Mouse (Mus musculus): ENCODE results near the gene I830077J02Rik. TPM values are rescaled to one million over a fixed set of nuclear protein-coding genes. Genes with fewer than 3 reads are reported as not detected.

The I830077J02Rik gene
- total and polyA plus RNA-seq, 3 experiments: 2.8 to 9.4 TPM; not detected in 1

DNA sequence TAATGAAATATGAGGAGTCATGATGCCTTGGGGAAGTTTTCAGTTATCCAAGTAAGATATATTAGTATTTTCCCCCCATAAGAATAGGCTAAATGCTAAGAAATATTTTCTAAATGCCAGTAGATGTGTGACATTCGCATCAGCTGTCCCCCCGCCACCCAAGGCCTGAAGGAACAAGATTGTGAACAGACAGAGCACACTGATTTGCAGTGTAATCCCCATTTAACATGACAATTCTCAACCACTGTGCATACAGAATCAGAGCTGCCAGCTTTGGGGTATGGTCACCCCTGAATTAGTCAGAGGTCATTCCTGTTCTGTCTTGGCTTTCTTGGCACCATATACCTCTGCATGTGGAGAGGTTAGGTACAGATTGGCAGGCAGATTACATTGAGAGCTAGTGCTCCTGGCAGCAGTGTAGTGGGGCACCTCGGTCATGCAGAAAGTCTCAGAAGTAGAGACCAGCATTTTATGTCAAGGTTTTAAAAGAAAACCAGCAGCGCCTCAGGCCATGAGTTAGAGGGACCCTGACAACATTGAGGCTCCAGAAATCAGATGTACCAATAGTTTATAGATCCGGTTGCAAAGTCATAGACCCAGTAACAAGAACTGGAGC, 39.5 kb upstream of the I830077J02Rik start:
- Histone ChIP-seq H3K79me2 (ENCODE audit: control insufficient read depth, insufficient read depth, low read length, poor library complexity) (no peaks in the 10 kb centered on the region), H3K4me3 (ENCODE audit: control insufficient read depth in 1 of 2, insufficient read depth in 1 of 2, low read depth in 2 of 2, low read length in 2 of 2) (no peak overlapping the region), H3K9ac (ENCODE audit: control insufficient read depth, low read depth, low read length, poor library complexity, severe bottlenecking) (no peak overlapping the region), H3K9me3 (replicated peaks; ENCODE audit: insufficient read depth, low read length) (no peaks in the 10 kb centered on the region), H3K27me3 (ENCODE audit: control insufficient read depth in 1 of 2, insufficient read depth in 2 of 2, low read length in 2 of 2) (no peaks in the 10 kb centered on the region), H3K4me1 (ENCODE audit: control insufficient read depth in 1 of 2, insufficient read depth in 2 of 2, low read length in 2 of 2) (no peaks in the 10 kb centered on the region), H3K36me3 (ENCODE audit: control insufficient read depth in 1 of 2, insufficient read depth in 2 of 2, low read length in 2 of 2) (peaks cover 0 to 7% of the 10 kb centered on the region in 2 experiments; a peak in 2 of 4 replicates), H3K27ac (ENCODE audit: control insufficient read depth, low read depth, low read length) (no peak overlapping the region)
- DNase-seq (ENCODE audit: low read depth, low spot score): no peak
- TF ChIP-seq ZMIZ1 (IDR thresholded peaks at IDR 0.05; ENCODE audit: low read depth, low read length): 0 out of 2 replicates have a peak, but pooled peaks have one; percentile 12
- no peak for TF ChIP-seq MYB (IDR thresholded peaks at IDR 0.05; ENCODE audit: low read depth, low read length)
- no peak for TF ChIP-seq E2F4 (IDR thresholded peaks at IDR 0.05; ENCODE audit: borderline replicate concordance, low read depth, low read length)
- TF ChIP-seq POLR2AphosphoS2 (IDR thresholded peaks at IDR 0.05; ENCODE audit: low read length): peak; percentile 71; the same call in 1 of the 2 replicates

- Histone ChIP-seq H3K27me3 (ENCODE audit: control insufficient read depth in 1 of 2, insufficient read depth in 2 of 2, low read length in 2 of 2) (no peaks in the 10 kb centered on the region), H3K9me3 (replicated peaks; ENCODE audit: insufficient read depth, low read length) (no peaks in the 10 kb centered on the region), H3K36me3 (ENCODE audit: control insufficient read depth in 1 of 2, insufficient read depth in 2 of 2, low read length in 2 of 2) (peaks cover 21 to 50% of the 10 kb centered on the region in 2 experiments), H3K9ac (ENCODE audit: control insufficient read depth, low read depth, low read length, poor library complexity, severe bottlenecking) (no peak overlapping the region), H3K79me2 (ENCODE audit: control insufficient read depth, insufficient read depth, low read length, poor library complexity) (peaks cover 53% of the 10 kb centered on the region), H3K4me1 (ENCODE audit: control insufficient read depth in 1 of 2, insufficient read depth in 2 of 2, low read length in 2 of 2) (peaks cover 3 to 19% of the 10 kb centered on the region in 2 experiments; a peak in 1 of 4 replicates), H3K4me3 (ENCODE audit: control insufficient read depth in 1 of 2, insufficient read depth in 1 of 2, low read depth in 2 of 2, low read length in 2 of 2) (peak overlapping the region in 1 of 2 experiments; percentile 98; a peak in 2 of 4 replicates), H3K27ac (ENCODE audit: control insufficient read depth, low read depth, low read length) (no peak overlapping the region)
- peak; percentile 67 for DNase-seq (ENCODE audit: low read depth, low spot score)
- TF ChIP-seq RAD21 (IDR thresholded peaks at IDR 0.05; ENCODE audit: low read depth, low read length) (peak; percentile 53), MYC (IDR thresholded peaks at IDR 0.05; ENCODE audit: low read depth, low read length) (no peak), USF2 (IDR thresholded peaks at IDR 0.05; ENCODE audit: borderline replicate concordance in 1 of 2, insufficient read depth in 1 of 2, low read depth in 1 of 2, low read length in 2 of 2) (no peak), MAZ (IDR thresholded peaks at IDR 0.05; ENCODE audit: low read depth, low read length) (no peak), JUND (IDR thresholded peaks at IDR 0.05; ENCODE audit: low read depth, low read length) (no peak), CTCF (IDR thresholded peaks at IDR 0.05 in 2 of 3, conservative IDR thresholded peaks at IDR 0.05 in 1 of 3; ENCODE audit: control insufficient read depth in 1 of 3, insufficient read depth in 1 of 3, low read depth in 2 of 3, low read length in 3 of 3, poor library complexity in 1 of 3, severe bottlenecking in 1 of 3) (peak; percentile 35 to 63 (median 53)), MAX (IDR thresholded peaks at IDR 0.05; ENCODE audit: low read length) (no peak), SMC3 (IDR thresholded peaks at IDR 0.05; ENCODE audit: low read depth, low read length) (peak; percentile 51)
Measured at GRCm38 (mm10) chr3:105960700-105961099, 28.2 kb upstream of the I830077J02Rik start.

- TF ChIP-seq MYC (IDR thresholded peaks at IDR 0.05; ENCODE audit: low read depth, low read length) (no peak), BHLHE40 (IDR thresholded peaks at IDR 0.05; ENCODE audit: borderline replicate concordance, low read depth, low read length) (no peak), MAFK (IDR thresholded peaks at IDR 0.05; ENCODE audit: borderline replicate concordance, low read depth, low read length) (no peak), GABPA (IDR thresholded peaks at IDR 0.05; ENCODE audit: low read depth, low read length) (no peak), POLR2A (IDR thresholded peaks at IDR 0.05; ENCODE audit: control insufficient read depth in 1 of 2, insufficient read depth in 1 of 2, low read depth in 1 of 2, low read length in 2 of 2, poor library complexity in 1 of 2) (no peak), POLR2AphosphoS5 (IDR thresholded peaks at IDR 0.05; ENCODE audit: borderline replicate concordance, low read depth, low read length) (no peak), TBP (IDR thresholded peaks at IDR 0.05; ENCODE audit: low read depth, low read length) (no peak), ELF1 (IDR thresholded peaks at IDR 0.05; ENCODE audit: low read depth, low read length) (no peak), ZKSCAN1 (IDR thresholded peaks at IDR 0.05; ENCODE audit: low read depth, low read length) (no peak), MYB (IDR thresholded peaks at IDR 0.05; ENCODE audit: low read depth, low read length) (no peak), TCF12 (IDR thresholded peaks at IDR 0.05; ENCODE audit: low read depth, low read length) (no peak), KAT2A (conservative IDR thresholded peaks at IDR 0.05; ENCODE audit: low read depth, low read length) (no peak), CHD2 (IDR thresholded peaks at IDR 0.05; ENCODE audit: low read length) (no peak), CHD1 (IDR thresholded peaks at IDR 0.05; ENCODE audit: low read depth, low read length) (no peak), MAX (IDR thresholded peaks at IDR 0.05; ENCODE audit: low read length) (no peak)
- peak within 1 kb of the TSS; percentile 70 for H3K27ac ChIP-seq (ENCODE audit: control insufficient read depth, low read depth, low read length)
- peaks cover 53% of the 10 kb centered on the region for H3K79me2 ChIP-seq (ENCODE audit: control insufficient read depth, insufficient read depth, low read length, poor library complexity)
- no peaks in the 10 kb centered on the region for H3K9me3 ChIP-seq (replicated peaks; ENCODE audit: insufficient read depth, low read length)
- H3K9ac ChIP-seq (ENCODE audit: control insufficient read depth, low read depth, low read length, poor library complexity, severe bottlenecking): peak within 1 kb of the TSS; percentile 96
- H3K36me3 ChIP-seq (ENCODE audit: control insufficient read depth in 1 of 2, insufficient read depth in 2 of 2, low read length in 2 of 2): peaks cover 22 to 53% of the 10 kb centered on the region in 2 experiments
- H3K27me3 ChIP-seq (ENCODE audit: control insufficient read depth in 1 of 2, insufficient read depth in 2 of 2, low read length in 2 of 2): no peaks in the 10 kb centered on the region
- peak within 1 kb of the TSS; percentile 49 to 98 for H3K4me3 ChIP-seq (ENCODE audit: control insufficient read depth in 1 of 2, insufficient read depth in 1 of 2, low read depth in 2 of 2, low read length in 2 of 2)
- no peak for DNase-seq (ENCODE audit: low read depth, low spot score)
- peaks cover 3 to 20% of the 10 kb centered on the region in 2 experiments; a peak in 1 of 4 replicates for H3K4me1 ChIP-seq (ENCODE audit: control insufficient read depth in 1 of 2, insufficient read depth in 2 of 2, low read length in 2 of 2)
Measured at GRCm38 (mm10) chr3:105959999-105960398, 27.5 kb upstream of the I830077J02Rik start, which contains the start of gene Atp5f1. Gene Atp5f1, minus strand, starts transcription at chr3:105960099.

Measured in MEL (cell line).